Mouse (Mus musculus) hindbrain, embryonic 16.5 days (tissue): ENCODE measurements around the gene Aurkb. TPM values are rescaled to one million over a fixed set of nuclear protein-coding genes. Genes with fewer than 3 reads are reported as not detected.

Source experiments
- ATAC-seq: fragments of 200-750 bp; cut with Nextera tagmentation; 2 replicates; pipeline ENCODE4 v1.8.0; 2017; ENCODE audit warnings: moderate TSS enrichment, moderate library complexity
- H3K27ac ChIP-seq: fragments of 300-500 bp; sonication (generic); 2 replicates; pipeline ENCODE4 v1.5.1; 2014; ENCODE audit warnings: low read depth, mild to moderate bottlenecking, control low read depth, low read length, moderate library complexity
- H3K27me3 ChIP-seq: fragments of 300-500 bp; sonication (generic); replicated peaks from 2 replicates; pipeline ENCODE4 v1.6.1; 2014; ENCODE audit warnings: low read length; ENCODE audit not compliant: control insufficient read depth, insufficient read depth
- H3K36me3 ChIP-seq: fragments of 300-500 bp; sonication (generic); 2 replicates; pipeline ENCODE4 v1.6.1; 2014; ENCODE audit warnings: mild to moderate bottlenecking, low read length, moderate library complexity, mixed read lengths; ENCODE audit not compliant: control insufficient read depth, insufficient read depth
- H3K4me1 ChIP-seq: fragments of 300-500 bp; sonication (generic); 2 replicates; pipeline ENCODE4 v1.6.1; 2014; ENCODE audit warnings: low read depth, low read length; ENCODE audit not compliant: control insufficient read depth, insufficient read depth
- H3K4me2 ChIP-seq: fragments of 300-500 bp; sonication (generic); 2 replicates; pipeline ENCODE4 v1.6.1; 2014; ENCODE audit warnings: mild to moderate bottlenecking, low read length, control low read depth, moderate library complexity
- H3K4me3 ChIP-seq: fragments of 300-500 bp; sonication (generic); 2 replicates; pipeline ENCODE4 v1.5.1; 2014; ENCODE audit warnings: mild to moderate bottlenecking, low read length, control low read depth, moderate library complexity
- H3K9ac ChIP-seq: fragments of 300-500 bp; sonication (generic); 2 replicates; pipeline ENCODE4 v1.6.1; 2014; ENCODE audit warnings: low read depth, mild to moderate bottlenecking, control low read depth, low read length, moderate library complexity
- H3K9me3 ChIP-seq: fragments of 300-500 bp; sonication (generic); 2 replicates; pipeline ENCODE4 v1.6.1; 2014; ENCODE audit warnings: mild to moderate bottlenecking, low read length, moderate library complexity; ENCODE audit not compliant: control insufficient read depth
- WGBS: fragments of 180-500 bp; shearing (Covaris S2); extraction: QIAGEN DNeasy Blood & Tissue Kit; methylation state at CpG from one replicate; pipeline ENCODE4 v1.1.7; 2014; 5-methylcytosine and 5-hydroxymethylcytosine counted together
- polyA plus RNA-seq: library from polyadenylated mRNA; unstranded; fragments of >200 nt; fragmentation: Nextera tagmentation; extraction: Ambion mirVana; gene quantifications from 2 replicates; pipeline ENCODE4 v1.2.1, GENCODE M21; 2015

Gene Aurkb
- polyA plus RNA-seq, 1 experiment from 2014 or later, result 26.9 TPM

GRCm38 (mm10) chr11:69073065-69073888 is 27.8 kb downstream of the Aurkb start:
- Histone ChIP-seq H3K9me3 (no peaks in the 10 kb centered on the region), H3K4me2 (peak overlapping the region; percentile 69), H3K4me1 (peaks cover 21% of the 10 kb centered on the region), H3K9ac (peak overlapping the region; percentile 62), H3K36me3 (no peaks in the 10 kb centered on the region), H3K27ac (peak overlapping the region; percentile 93), H3K4me3 (peak overlapping the region; percentile 38), H3K27me3 (no peaks in the 10 kb centered on the region)
- under 1% methylated on average over 14 of the region's 14 CpGs for WGBS
- ATAC-seq, result peak; percentile 76

- Histone ChIP-seq H3K9ac (0 out of 2 replicates have a peak overlapping the region, but pooled peaks have one; percentile 3), H3K4me3 (no peak overlapping the region), H3K27ac (peak overlapping the region; percentile 45), H3K9me3 (no peaks in the 10 kb centered on the region), H3K4me2 (no peak overlapping the region), H3K36me3 (no peaks in the 10 kb centered on the region), H3K27me3 (no peaks in the 10 kb centered on the region), H3K4me1 (peaks cover 21% of the 10 kb centered on the region)
- WGBS, result 49% methylated on average over 6 of the region's 6 CpGs
- no peak for ATAC-seq
These were observed 28.7 kb downstream of the Aurkb start for GRCm38 (mm10) chr11:69073951-69074775.

GRCm38 (mm10) chr11:69074776-69075069 is 29.3 kb downstream of the Aurkb start:
- WGBS, result 59% methylated on average over 2 of the region's 2 CpGs

GRCm38 (mm10) chr11:69075764-69076479 is 30.5 kb downstream of the Aurkb start:
- H3K27ac ChIP-seq, result no peak overlapping the region
- 52% methylated on average over 8 of the region's 9 CpGs for WGBS
- no peaks in the 10 kb centered on the region for H3K9me3 ChIP-seq

More at GRCm38 (mm10) chr11:69074776-69075069, 29.3 kb downstream of the Aurkb start:
- Histone ChIP-seq H3K9me3 (no peaks in the 10 kb centered on the region), H3K4me1 (peaks cover 20% of the 10 kb centered on the region), H3K27me3 (no peaks in the 10 kb centered on the region), H3K36me3 (no peaks in the 10 kb centered on the region), H3K9ac (no peak overlapping the region), H3K27ac (no peak overlapping the region), H3K4me3 (no peak overlapping the region), H3K4me2 (no peak overlapping the region)
- no peak for ATAC-seq

GRCm38 (mm10) chr11:69076572-69076971 is 31.1 kb downstream of the Aurkb start:
- 56% methylated on average over 5 of the region's 5 CpGs for WGBS
- no peak for ATAC-seq
- Histone ChIP-seq H3K27ac (no peak overlapping the region), H3K4me1 (peaks cover 13% of the 10 kb centered on the region), H3K9ac (no peak overlapping the region), H3K27me3 (no peaks in the 10 kb centered on the region), H3K4me3 (no peak overlapping the region), H3K36me3 (no peaks in the 10 kb centered on the region), H3K9me3 (no peaks in the 10 kb centered on the region), H3K4me2 (no peak overlapping the region)

More at GRCm38 (mm10) chr11:69075764-69076479, 30.5 kb downstream of the Aurkb start:
- H3K27me3 ChIP-seq, result no peaks in the 10 kb centered on the region
- no peak for ATAC-seq
- H3K4me1 ChIP-seq, result peaks cover 16% of the 10 kb centered on the region
- H3K4me3 ChIP-seq, result no peak overlapping the region
- no peak overlapping the region for H3K9ac ChIP-seq
- H3K4me2 ChIP-seq, result no peak overlapping the region
- no peaks in the 10 kb centered on the region for H3K36me3 ChIP-seq

- Histone ChIP-seq H3K4me3 (no peak overlapping the region), H3K27me3 (no peaks in the 10 kb centered on the region), H3K9me3 (no peaks in the 10 kb centered on the region), H3K9ac (no peak overlapping the region), H3K27ac (no peak overlapping the region), H3K4me1 (peaks cover 7% of the 10 kb centered on the region), H3K36me3 (no peaks in the 10 kb centered on the region), H3K4me2 (no peak overlapping the region)
- ATAC-seq, result no peak
- WGBS, result 85% methylated on average over 9 of the region's 9 CpGs
These were observed 31.9 kb downstream of the Aurkb start for GRCm38 (mm10) chr11:69077316-69077715.

GRCm38 (mm10) chr11:69078041-69078440 is 32.6 kb downstream of the Aurkb start:
- Histone ChIP-seq H3K9me3 (no peaks in the 10 kb centered on the region), H3K4me3 (no peak overlapping the region), H3K9ac (no peak overlapping the region), H3K36me3 (no peaks in the 10 kb centered on the region), H3K27me3 (no peaks in the 10 kb centered on the region), H3K27ac (no peak overlapping the region), H3K4me2 (no peak overlapping the region), H3K4me1 (0 out of 2 replicates have a peak, but pooled peaks cover 4% of the 10 kb centered on the region)
- no peak for ATAC-seq
- 83% methylated on average over 6 of the region's 6 CpGs for WGBS

- Histone ChIP-seq H3K27me3 (no peaks in the 10 kb centered on the region), H3K9ac (no peak overlapping the region), H3K9me3 (no peaks in the 10 kb centered on the region), H3K27ac (no peak overlapping the region), H3K36me3 (no peaks in the 10 kb centered on the region), H3K4me2 (no peak overlapping the region), H3K4me3 (no peak overlapping the region), H3K4me1 (0 out of 2 replicates have a peak, but pooled peaks cover 4% of the 10 kb centered on the region)
- 85% methylated on average over 5 of the region's 5 CpGs for WGBS
- no peak for ATAC-seq
These were observed 33.5 kb downstream of the Aurkb start for GRCm38 (mm10) chr11:69078805-69079438.
